Mouse (Mus musculus) kidney, embryonic 14.5 days (tissue): ENCODE measurements around the gene Hsf5. TPM values are rescaled to one million over a fixed set of nuclear protein-coding genes. Genes with fewer than 3 reads are reported as not detected.

Experiments used
- ATAC-seq: fragments of 200-750 bp; cut with Nextera tagmentation; 2 replicates; pipeline ENCODE4 v1.8.0; 2017; ENCODE audit warnings: moderate number of reproducible peaks, mild to moderate bottlenecking, moderate TSS enrichment, moderate library complexity; ENCODE audit not compliant: low FRiP score, low TSS enrichment
- H3K27ac ChIP-seq: fragments of 300-500 bp; sonication (generic); 2 replicates; pipeline ENCODE4 v1.5.1; 2014; ENCODE audit warnings: low read depth, mild to moderate bottlenecking, low read length, moderate library complexity, mixed read lengths
- H3K27me3 ChIP-seq: fragments of 300-500 bp; sonication (generic); 2 replicates; pipeline ENCODE4 v1.6.1; 2014; ENCODE audit warnings: mild to moderate bottlenecking, low read length; ENCODE audit not compliant: control insufficient read depth, insufficient read depth
- H3K36me3 ChIP-seq: fragments of 300-500 bp; sonication (generic); 2 replicates; pipeline ENCODE4 v1.6.1; 2014; ENCODE audit warnings: low read length, mixed read lengths; ENCODE audit not compliant: control insufficient read depth, insufficient read depth
- H3K4me1 ChIP-seq: fragments of 300-500 bp; sonication (generic); 2 replicates; pipeline ENCODE4 v1.6.1; 2014; ENCODE audit warnings: low read length, mixed read lengths; ENCODE audit not compliant: control insufficient read depth, insufficient read depth
- H3K4me2 ChIP-seq: fragments of 300-500 bp; sonication (generic); replicated peaks from 2 replicates; pipeline ENCODE4 v1.6.1; 2014; ENCODE audit warnings: low read depth, mild to moderate bottlenecking, low read length
- H3K4me3 ChIP-seq: fragments of 300-500 bp; sonication (generic); 2 replicates; pipeline ENCODE4 v1.5.1; 2014; ENCODE audit warnings: mild to moderate bottlenecking, low read length
- H3K9ac ChIP-seq: fragments of 300-500 bp; sonication (generic); 2 replicates; pipeline ENCODE4 v1.6.1; 2014; ENCODE audit warnings: low read depth, mild to moderate bottlenecking, low read length, moderate library complexity
- H3K9me3 ChIP-seq: fragments of 300-500 bp; sonication (generic); 2 replicates; pipeline ENCODE4 v1.6.1; 2016; ENCODE audit warnings: low read length; ENCODE audit not compliant: control insufficient read depth
- WGBS: fragments of 180-500 bp; shearing (Covaris S2); extraction: QIAGEN DNeasy Blood & Tissue Kit; methylation state at CpG from one replicate; pipeline ENCODE4 v1.1.7; 2014; 5-methylcytosine and 5-hydroxymethylcytosine counted together
- polyA plus RNA-seq: library from polyadenylated mRNA; unstranded; fragments of >200 nt; fragmentation: Nextera tagmentation; extraction: Ambion mirVana; gene quantifications from 2 replicates; pipeline ENCODE4 v1.2.1, GENCODE M21; 2014

The Hsf5 gene
- polyA plus RNA-seq, 1 experiment from 2014 or later: 0.24 TPM

- H3K4me3 ChIP-seq: no peak overlapping the region
- H3K27me3 ChIP-seq: peaks cover 5% of the 10 kb centered on the region; the same call in 1 of the 2 replicates
- no peaks in the 10 kb centered on the region for H3K9me3 ChIP-seq
- H3K9ac ChIP-seq: no peak overlapping the region
- no peak overlapping the region for H3K27ac ChIP-seq
- H3K4me1 ChIP-seq: no peaks in the 10 kb centered on the region
- ATAC-seq: no peak
- no peak overlapping the region for H3K4me2 ChIP-seq
- 64% methylated on average over 7 of the region's 7 CpGs for WGBS
- H3K36me3 ChIP-seq: no peaks in the 10 kb centered on the region
Observed at GRCm38 (mm10) chr11:87659216-87659615, 42.3 kb downstream of the Hsf5 start.

GRCm38 (mm10) chr11:87662407-87662806 is 45.4 kb downstream of the Hsf5 start, which contains the start of gene Rnf43:
Gene Rnf43 (plus strand): TSS chr11:87662722.
- H3K4me1 ChIP-seq: no peaks in the 10 kb centered on the region
- peaks cover 5% of the 10 kb centered on the region; the same call in 1 of the 2 replicates for H3K27me3 ChIP-seq
- H3K4me3 ChIP-seq: peak within 1 kb of the TSS; percentile 38
- peak; percentile 87 for ATAC-seq
- H3K4me2 ChIP-seq: peak within 1 kb of the TSS; percentile 41
- no peak within 1 kb of the TSS for H3K27ac ChIP-seq
- no peaks in the 10 kb centered on the region for H3K9me3 ChIP-seq
- 1% methylated on average over 8 of the region's 8 CpGs for WGBS
- H3K36me3 ChIP-seq: no peaks in the 10 kb centered on the region
- H3K9ac ChIP-seq: peak within 1 kb of the TSS; percentile 49; the same call in 1 of the 2 replicates

GRCm38 (mm10) chr11:87662822-87663221 is 45.9 kb downstream of the Hsf5 start:
- Histone ChIP-seq H3K36me3 (no peaks in the 10 kb centered on the region), H3K4me1 (no peaks in the 10 kb centered on the region), H3K27me3 (peaks cover 5% of the 10 kb centered on the region; the same call in 1 of the 2 replicates), H3K27ac (no peak overlapping the region), H3K4me3 (peak overlapping the region; percentile 38), H3K9me3 (no peaks in the 10 kb centered on the region), H3K9ac (peak overlapping the region; percentile 49; the same call in 1 of the 2 replicates), H3K4me2 (peak overlapping the region; percentile 41)
- 10% methylated on average over 14 of the region's 14 CpGs for WGBS
- no peak for ATAC-seq

GRCm38 (mm10) chr11:87663948-87664347 is 47.0 kb downstream of the Hsf5 start:
- Histone ChIP-seq H3K27ac (no peak overlapping the region), H3K9me3 (no peaks in the 10 kb centered on the region), H3K27me3 (peaks cover 5% of the 10 kb centered on the region; the same call in 1 of the 2 replicates), H3K4me1 (no peaks in the 10 kb centered on the region), H3K9ac (peak overlapping the region; percentile 49; the same call in 1 of the 2 replicates), H3K4me3 (peak overlapping the region; percentile 38), H3K36me3 (no peaks in the 10 kb centered on the region), H3K4me2 (peak overlapping the region; percentile 18; the same call in 1 of the 2 replicates)
- no peak for ATAC-seq
- 70% methylated on average over 6 of the region's 6 CpGs for WGBS

- Histone ChIP-seq H3K27me3 (peaks cover 5% of the 10 kb centered on the region; the same call in 1 of the 2 replicates), H3K4me1 (no peaks in the 10 kb centered on the region), H3K27ac (no peak overlapping the region), H3K4me2 (peak overlapping the region; percentile 18), H3K4me3 (peak overlapping the region; percentile 38), H3K9ac (peak overlapping the region; percentile 49; the same call in 1 of the 2 replicates), H3K36me3 (no peaks in the 10 kb centered on the region), H3K9me3 (no peaks in the 10 kb centered on the region)
- WGBS: 65% methylated on average over 12 of the region's 12 CpGs
- no peak for ATAC-seq
Observed at GRCm38 (mm10) chr11:87664521-87664920, 47.6 kb downstream of the Hsf5 start.

GRCm38 (mm10) chr11:87665224-87665623 is 48.3 kb downstream of the Hsf5 start:
- H3K4me2 ChIP-seq: peak overlapping the region; percentile 16; the same call in 1 of the 2 replicates
- H3K4me1 ChIP-seq: no peaks in the 10 kb centered on the region
- WGBS: 63% methylated on average over 6 of the region's 6 CpGs
- H3K27ac ChIP-seq: no peak overlapping the region
- H3K9me3 ChIP-seq: no peaks in the 10 kb centered on the region
- no peak overlapping the region for H3K9ac ChIP-seq
- peak overlapping the region; percentile 12; the same call in 1 of the 2 replicates for H3K4me3 ChIP-seq
- no peaks in the 10 kb centered on the region for H3K36me3 ChIP-seq
- H3K27me3 ChIP-seq: peaks cover 5% of the 10 kb centered on the region; the same call in 1 of the 2 replicates
- no peak for ATAC-seq

GRCm38 (mm10) chr11:87665658-87666057 is 48.7 kb downstream of the Hsf5 start:
- H3K27ac ChIP-seq: no peak overlapping the region
- 80% methylated on average over 2 of the region's 2 CpGs for WGBS
- no peaks in the 10 kb centered on the region for H3K36me3 ChIP-seq
- no peak for ATAC-seq
- no peaks in the 10 kb centered on the region for H3K9me3 ChIP-seq
- H3K9ac ChIP-seq: peak overlapping the region; percentile 40; the same call in 1 of the 2 replicates
- H3K4me3 ChIP-seq: peak overlapping the region; percentile 28
- H3K4me2 ChIP-seq: peak overlapping the region; percentile 19
- H3K27me3 ChIP-seq: peaks cover 5% of the 10 kb centered on the region; the same call in 1 of the 2 replicates
- no peaks in the 10 kb centered on the region for H3K4me1 ChIP-seq

- H3K4me1 ChIP-seq: no peaks in the 10 kb centered on the region
- H3K4me2 ChIP-seq: peak overlapping the region; percentile 19
- peak overlapping the region; percentile 28 for H3K4me3 ChIP-seq
- peaks cover 5% of the 10 kb centered on the region; the same call in 1 of the 2 replicates for H3K27me3 ChIP-seq
- WGBS: 66% methylated on average over 12 of the region's 12 CpGs
- no peaks in the 10 kb centered on the region for H3K9me3 ChIP-seq
- ATAC-seq: no peak
- H3K36me3 ChIP-seq: no peaks in the 10 kb centered on the region
- H3K27ac ChIP-seq: no peak overlapping the region
- peak overlapping the region; percentile 40; the same call in 1 of the 2 replicates for H3K9ac ChIP-seq
Observed at GRCm38 (mm10) chr11:87666256-87667035, 49.5 kb downstream of the Hsf5 start.
